Mouse (Mus musculus) gastrocnemius, postnatal 36 days (tissue): ENCODE results near the gene Slc27a3. TPM values are rescaled to one million over a fixed set of nuclear protein-coding genes. Genes with fewer than 3 reads are reported as not detected.
"Not testable (repeated sequence)": the region's sequence is repeated elsewhere in the genome, so short reads cannot be mapped to it uniquely, and the experiment has no call there.

ENCODE experiments used
- DNase-seq, 2 experiments: peaks; one replicate each; pipeline ENCODE4 v3.0.0; 2022
- intact Hi-C: fragments of 180-260 bp; cut with DNase I; formaldehyde crosslinking; loops from one replicate; pipeline ENCODE4 v1.15.1; 2025
- total RNA-seq, 2 experiments: library from RNA; stranded (reverse); gene quantifications; 2 replicates each; pipeline ENCODE4 v1.2.3; 2021

Gene Slc27a3
- total RNA-seq, 2 experiments from 2014 or later, result 0.59 to 0.91 TPM

- intact Hi-C loops, result loop anchor here (5.0 kb wide), 1 partner anchor 84 kb away; no protein-coding TSS in a partner anchor
- no peak for DNase-seq
Measured at GRCm38 (mm10) chr3:90361476-90361875, 28.3 kb downstream of the Slc27a3 start.

DNA sequence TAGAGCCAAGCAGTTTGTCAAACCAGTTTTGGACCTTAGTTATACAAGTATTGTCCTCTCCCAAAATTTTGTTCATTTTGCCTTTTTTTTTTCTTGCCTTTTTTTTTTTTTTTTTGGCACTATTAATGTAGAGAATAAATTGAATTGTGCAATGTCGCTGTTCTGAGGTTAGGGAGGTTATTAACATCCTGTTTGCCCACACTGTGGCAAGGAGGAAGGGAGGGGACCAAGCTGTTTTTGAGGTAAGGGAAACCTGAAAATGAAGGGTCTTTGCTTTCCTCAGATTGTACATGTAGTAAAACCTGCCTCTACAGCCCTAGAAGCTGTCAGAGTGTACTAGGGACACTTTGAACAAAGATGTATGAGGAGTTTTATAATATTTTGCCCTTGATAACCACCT lies 30.5 kb downstream of the Slc27a3 start:
- no peak for DNase-seq
- intact Hi-C loops, result no loop called here

DNA sequence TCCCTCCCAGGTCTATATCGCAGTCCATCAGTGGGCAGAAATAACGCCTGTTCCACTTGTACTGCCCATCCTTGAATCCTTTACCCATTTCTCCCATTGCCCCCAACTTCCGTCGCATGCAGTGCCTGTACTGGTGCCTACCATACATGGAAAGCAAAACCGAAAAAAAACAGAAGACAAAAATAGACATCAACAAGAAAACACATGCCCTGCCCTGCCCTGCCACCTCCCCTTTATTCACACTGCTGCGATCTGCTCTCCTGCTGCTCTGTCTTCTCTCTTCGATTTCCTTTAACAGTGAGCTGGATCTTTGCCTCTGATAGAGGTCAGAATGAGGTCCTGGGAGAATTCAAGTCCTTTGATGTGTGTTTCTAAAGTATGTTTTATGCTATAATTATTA lies 31.8 kb downstream of the Slc27a3 start:
- no peak for DNase-seq
- intact Hi-C loops, result no loop called here

DNA sequence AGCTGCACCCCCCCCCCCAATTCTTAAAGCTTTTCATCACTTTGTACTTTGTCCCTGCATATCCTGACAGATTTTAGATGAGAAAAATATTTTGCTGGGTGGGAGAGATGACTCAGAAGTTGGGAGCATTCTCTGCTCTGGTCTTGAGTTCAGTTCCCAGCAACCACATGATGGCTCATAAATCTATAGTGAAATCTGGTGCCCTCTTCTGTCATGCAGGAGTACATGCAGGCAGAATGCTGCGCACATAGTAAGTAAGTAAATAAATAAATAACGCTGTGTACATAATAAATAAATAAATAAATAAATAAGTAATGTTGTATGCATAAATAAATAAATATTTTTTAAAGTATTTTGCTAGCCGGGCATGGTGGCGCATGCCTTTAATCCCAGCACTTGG lies 41.9 kb downstream of the Slc27a3 start:
- intact Hi-C loops, result no loop called here
- DNase-seq, result no peak

DNA sequence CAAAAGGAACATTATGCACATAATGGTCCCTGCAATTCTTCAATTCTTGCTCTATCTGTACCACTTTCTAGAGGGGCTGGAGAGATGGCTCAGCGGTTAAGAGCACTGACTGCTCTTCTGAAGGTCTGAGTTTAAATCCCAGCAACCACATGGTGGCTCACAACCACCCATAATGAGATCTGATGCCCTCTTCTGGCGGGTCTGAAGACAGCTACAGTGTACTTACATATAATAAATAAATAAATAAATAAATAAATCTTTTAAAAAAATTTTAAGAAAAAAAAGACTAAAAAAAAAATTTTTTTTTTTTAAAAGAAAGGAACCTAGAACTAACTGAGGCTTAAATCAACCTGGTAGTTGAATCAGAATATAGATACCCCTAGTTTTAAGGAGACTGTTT lies 46.9 kb downstream of the Slc27a3 start:
- intact Hi-C loops, DNase-seq: not testable (repeated sequence)

GRCm38 (mm10) chr3:90340177-90340576 lies 49.6 kb downstream of the Slc27a3 start:
- no peak for DNase-seq
- intact Hi-C loops, result no loop called here

- no peak for DNase-seq
- intact Hi-C loops, result no loop called here
Measured at GRCm38 (mm10) chr3:90338190-90338589, 51.5 kb downstream of the Slc27a3 start.

DNA sequence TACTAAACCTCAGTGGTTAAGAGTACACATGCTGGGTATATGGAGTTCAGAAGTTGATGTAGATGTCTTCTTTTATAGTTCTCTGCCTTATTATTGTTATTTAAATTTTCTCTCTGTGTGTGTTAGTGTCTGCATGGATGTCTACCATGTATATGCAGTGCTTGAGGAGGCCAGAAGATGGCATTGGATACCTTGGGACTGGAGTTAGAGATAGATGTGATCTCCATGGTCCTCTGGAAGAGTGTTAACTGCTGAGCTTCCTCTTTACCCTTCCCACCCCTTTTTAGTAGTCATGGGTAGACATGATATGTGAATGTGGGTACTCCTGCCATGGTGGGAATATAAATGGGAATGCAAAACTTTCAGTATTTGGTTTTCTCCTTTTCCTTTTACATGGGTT lies 54.2 kb downstream of the Slc27a3 start:
- no peak for DNase-seq
- intact Hi-C loops, result no loop called here

Other genes starting within 250 kb of the Slc27a3 start
- gene Rps27, start 176.3 kb downstream of the Slc27a3 start, total RNA-seq, result 100 to 1,000 TPM; 700 to 984 TPM
- gene Rab13, start 176.2 kb downstream of the Slc27a3 start, total RNA-seq, result 1 to 10 TPM; 6.1 to 7.1 TPM
- 10 to 100 TPM; 58.9 to 63.8 TPM for gene Jtb, start 158.3 kb downstream of the Slc27a3 start, total RNA-seq
- under 1 TPM in 1 of 2 experiments, not detected in 1; 0.26 TPM for gene Creb3l4, start 146.4 kb downstream of the Slc27a3 start, total RNA-seq
- 10 to 100 TPM; 47.5 to 48.3 TPM for gene Slc39a1, start 141.8 kb downstream of the Slc27a3 start, total RNA-seq
- gene Crtc2, start 135.8 kb downstream of the Slc27a3 start, total RNA-seq, result 10 to 100 TPM; 12.3 to 14.0 TPM
- 10 to 100 TPM; 78.4 to 81.8 TPM for gene Dennd4b, start 124.8 kb downstream of the Slc27a3 start, total RNA-seq
- gene Gatad2b, start 96.8 kb downstream of the Slc27a3 start, total RNA-seq, result 10 to 100 TPM; 36.1 to 50.1 TPM
- 10 to 100 TPM; 14.3 to 15.0 TPM for gene Ints3, start 43.7 kb upstream of the Slc27a3 start, total RNA-seq
- gene Npr1, start 75.9 kb upstream of the Slc27a3 start, total RNA-seq, result 1 to 10 TPM; 5.7 to 6.1 TPM
- gene Ilf2, start 86.2 kb upstream of the Slc27a3 start, total RNA-seq, result 10 to 100 TPM; 23.8 to 25.4 TPM
- gene Snapin, start 101.1 kb upstream of the Slc27a3 start, total RNA-seq, result 10 to 100 TPM; 58.8 to 68.7 TPM
- 10 to 100 TPM; 84.4 to 90.1 TPM for gene Chtop, start 119.6 kb upstream of the Slc27a3 start, total RNA-seq
- gene S100a1, start 124.5 kb upstream of the Slc27a3 start, total RNA-seq, result 100 to 1,000 TPM; 120 to 124 TPM
- gene S100a13, start 124.5 kb upstream of the Slc27a3 start, total RNA-seq, result 1 to 10 TPM; 9.2 to 9.6 TPM
- under 1 TPM in 1 of 2 experiments, not detected in 1; 0.30 TPM for gene S100a14, start 136.9 kb upstream of the Slc27a3 start, total RNA-seq
- gene S100a16, start 147.3 kb upstream of the Slc27a3 start, total RNA-seq, result 10 to 100 TPM; 58.6 to 63.8 TPM
- not detected for gene S100a3, start 170.6 kb upstream of the Slc27a3 start, total RNA-seq
- gene S100a2, start 200.3 kb upstream of the Slc27a3 start, total RNA-seq, result not detected
- gene Gm42674, start 212.0 kb upstream of the Slc27a3 start, total RNA-seq, result not detected
- gene S100a4, start 213.8 kb upstream of the Slc27a3 start, total RNA-seq, result 10 to 100 TPM; 16.4 to 16.5 TPM
- under 1 TPM in 1 of 2 experiments, not detected in 1; 0.72 TPM for gene S100a5, start 218.6 kb upstream of the Slc27a3 start, total RNA-seq
- gene S100a6, start 222.9 kb upstream of the Slc27a3 start, total RNA-seq, result 10 to 100 TPM; 61.9 to 77.2 TPM